Mouse (Mus musculus) spleen, adult 2 months (tissue): ENCODE measurements at regions not wholly inside any gene's neighbourhood (a gene's known extent, or its start where the extent isn't known, plus 50 kb on each side); places are given as distances from the start of the nearest gene placed in this dataset.

Experiments used
- CTCF ChIP-seq: fragments of 200-500 bp; IDR thresholded peaks from 2 replicates; pipeline ENCODE4 v1.5.1; 2011; ENCODE audit warnings: mild to moderate bottlenecking, inconsistent platforms; ENCODE audit not compliant: insufficient read depth, insufficient read length, insufficient replicate concordance; ENCODE audit errors: extremely low read depth
- POLR2A ChIP-seq: fragments of 200-500 bp; IDR thresholded peaks from 2 replicates; pipeline ENCODE4 v1.6.1; 2011; ENCODE audit warnings: low read depth, low read length, inconsistent platforms

GRCm38 (mm10) chr7:70606511-70606910 lies 240.0 kb upstream of the Nr2f2 start:
- no peak for TF ChIP-seq CTCF
- no peak for TF ChIP-seq POLR2A
